Mouse (Mus musculus) left cerebral cortex, adult 11 months (tissue): ENCODE data around the gene Wdr72.

ENCODE experiments used
- DNase-seq: peaks from one replicate; pipeline ENCODE4 v3.0.0; 2022; ENCODE audit warnings: low spot score

Wdr72 gene

DNA sequence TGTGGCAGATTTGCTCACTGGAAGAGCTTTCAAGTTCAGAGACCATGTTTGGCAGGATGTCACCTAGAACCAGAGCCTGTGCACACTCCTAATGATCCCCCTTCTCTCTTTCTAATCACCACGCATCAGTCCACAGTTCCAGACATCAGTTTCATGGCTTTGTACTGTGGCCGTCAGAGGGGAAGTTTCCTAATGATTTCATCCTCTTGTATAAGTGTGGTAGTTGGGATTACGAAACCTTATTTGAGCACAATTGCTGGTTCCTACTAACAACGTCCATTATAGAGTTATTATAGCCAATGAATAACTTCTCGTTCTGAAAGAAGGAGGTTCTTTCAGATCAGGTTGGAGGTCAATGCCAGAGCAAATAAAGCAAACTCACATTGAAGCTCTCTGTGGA is 131.1 kb downstream of the Wdr72 start:
- DNase-seq: no peak

DNA sequence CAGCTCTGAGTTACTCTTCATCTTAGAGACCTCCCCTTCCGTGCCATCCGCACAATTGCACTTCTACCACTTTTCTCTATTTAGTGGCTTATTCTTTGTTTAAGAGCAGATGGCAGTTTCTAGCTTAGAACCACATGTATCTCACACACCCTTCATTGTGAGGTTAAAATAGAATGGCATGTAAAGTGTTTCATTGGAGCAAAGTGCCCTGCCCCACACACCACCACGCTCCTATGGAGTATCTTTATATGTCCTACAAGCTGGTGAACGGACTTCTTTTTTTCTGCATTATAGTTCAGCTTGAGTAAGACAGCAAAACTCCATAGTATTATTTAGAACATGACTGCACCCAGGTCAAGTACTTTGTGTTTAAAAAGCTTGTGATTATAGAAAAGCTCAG is 137.9 kb downstream of the Wdr72 start:
- DNase-seq: no peak

DNA sequence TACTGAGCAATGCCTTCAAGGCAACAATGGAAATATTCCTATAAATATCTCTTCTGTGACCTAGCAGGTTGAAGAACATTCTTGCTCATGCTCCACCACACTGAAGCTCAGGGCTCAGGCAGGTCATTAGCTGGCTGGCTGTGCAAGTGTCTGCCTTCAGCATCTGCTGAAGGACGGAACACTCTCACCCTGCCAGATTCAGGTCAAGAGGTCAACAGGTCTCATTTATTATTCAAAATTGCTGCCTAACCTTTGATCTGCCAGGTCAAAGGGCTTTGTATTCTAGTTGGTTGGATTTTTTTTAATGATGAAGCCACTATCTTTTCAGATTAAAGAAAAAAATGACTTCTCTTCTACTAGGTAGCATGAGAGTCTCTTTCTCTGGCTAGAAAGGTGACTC is 139.3 kb downstream of the Wdr72 start:
- DNase-seq: no peak

DNA sequence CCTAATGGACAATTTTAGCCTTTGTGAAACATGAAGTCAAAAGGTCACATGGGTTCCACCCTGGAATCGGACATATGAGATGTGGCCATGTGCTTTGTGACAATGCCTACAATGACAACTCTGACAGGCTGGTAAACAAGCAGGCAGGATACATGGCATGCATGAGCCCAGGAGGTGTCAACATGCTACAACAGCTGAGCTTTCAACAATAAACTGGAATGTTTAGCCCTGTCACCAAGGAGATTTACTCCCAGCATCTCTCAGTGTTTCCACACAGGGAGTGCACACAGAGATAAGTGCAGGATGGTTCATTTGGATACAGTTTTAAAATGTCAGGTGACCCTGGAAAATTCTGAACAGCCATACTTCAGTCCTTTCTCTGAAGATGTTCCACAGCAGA is 140.4 kb downstream of the Wdr72 start:
- no peak for DNase-seq

DNA sequence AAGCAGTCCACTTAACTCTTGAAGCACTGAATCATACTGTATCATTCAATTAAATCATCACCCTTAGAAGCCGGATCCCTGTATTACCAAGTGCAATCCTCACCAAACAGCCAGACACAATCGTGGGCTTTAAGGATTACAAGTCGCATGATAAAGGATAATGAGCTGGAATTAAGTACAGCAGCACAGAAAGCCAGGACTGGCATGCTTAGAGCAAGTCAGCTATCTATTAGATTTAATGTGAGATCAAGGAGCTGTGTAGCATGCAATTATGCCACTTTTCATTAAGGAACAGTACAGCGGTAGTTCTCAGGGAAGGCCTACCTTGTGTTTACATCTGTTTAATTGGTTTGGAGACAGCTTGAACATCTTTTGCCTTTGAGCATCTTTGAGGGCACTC is 148.2 kb downstream of the Wdr72 start:
- DNase-seq: no peak

DNA sequence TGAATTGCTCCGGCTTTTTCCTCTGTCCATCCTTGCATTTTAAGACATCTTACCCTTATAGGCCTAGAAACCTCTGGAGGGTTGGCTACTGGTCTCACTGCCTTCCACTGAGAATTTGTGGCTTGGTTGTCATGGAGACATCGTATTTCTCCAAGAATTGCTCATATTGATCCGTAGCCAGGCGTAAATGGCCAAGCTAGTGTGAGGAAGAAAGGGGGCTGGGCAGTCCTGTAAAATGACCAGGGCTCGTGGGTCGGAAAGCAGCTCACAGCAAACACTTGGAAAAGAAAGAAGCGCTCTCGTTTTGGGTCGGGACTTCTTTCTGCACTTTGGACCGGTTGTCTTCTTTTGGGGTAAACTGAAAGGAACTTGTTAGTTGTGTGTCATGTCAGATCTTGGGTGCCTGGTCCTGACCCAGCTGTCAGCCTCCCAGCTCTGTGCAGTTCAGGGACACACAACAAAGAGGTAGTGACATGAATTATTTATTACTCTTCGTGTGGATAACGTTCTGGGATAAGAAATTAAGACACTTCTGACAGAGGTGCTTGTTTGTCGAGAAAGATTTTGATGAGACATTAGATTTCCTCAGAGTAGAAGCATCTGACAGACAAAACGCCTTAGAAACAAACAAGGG is 167.7 kb downstream of the Wdr72 start:
- no peak for DNase-seq

DNA sequence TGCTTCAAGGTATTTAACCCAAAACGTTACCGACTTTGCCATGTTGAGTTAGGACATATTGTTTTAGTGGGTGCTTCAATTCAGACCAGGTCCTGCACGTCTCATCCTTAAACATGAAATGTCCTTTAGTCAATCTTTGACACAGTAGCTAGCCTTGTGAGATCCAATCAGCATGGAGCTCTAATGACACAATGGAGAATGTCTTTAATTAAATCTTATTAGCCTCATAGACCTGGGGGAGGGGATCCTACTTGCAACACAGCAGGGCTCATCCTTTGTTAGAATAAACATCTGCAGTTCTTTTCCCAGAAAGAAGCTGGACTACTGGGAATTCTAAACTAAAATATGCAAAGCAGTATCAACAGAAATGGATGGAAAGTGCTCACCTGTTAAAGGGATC is 171.9 kb downstream of the Wdr72 start:
- DNase-seq: no peak

DNA sequence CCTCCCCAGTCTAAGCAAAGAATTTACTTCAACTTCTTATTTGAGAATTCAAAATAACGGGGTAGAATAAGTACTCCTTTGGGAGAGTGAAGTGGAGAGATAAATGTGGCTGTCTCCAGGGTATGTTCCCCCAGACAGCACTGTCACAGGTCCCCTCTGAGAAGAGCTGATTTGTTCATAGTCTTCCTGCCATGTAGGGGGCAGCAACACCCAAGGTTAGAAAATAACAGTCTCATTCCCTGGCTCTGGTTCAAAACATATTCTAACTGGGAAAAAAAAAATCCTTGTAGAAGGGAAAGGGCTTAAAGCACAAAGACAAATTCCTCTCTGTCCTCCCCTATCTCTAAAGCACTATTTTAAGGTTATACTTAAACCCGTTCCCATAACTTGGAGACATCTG is 176.1 kb downstream of the Wdr72 start:
- no peak for DNase-seq

DNA sequence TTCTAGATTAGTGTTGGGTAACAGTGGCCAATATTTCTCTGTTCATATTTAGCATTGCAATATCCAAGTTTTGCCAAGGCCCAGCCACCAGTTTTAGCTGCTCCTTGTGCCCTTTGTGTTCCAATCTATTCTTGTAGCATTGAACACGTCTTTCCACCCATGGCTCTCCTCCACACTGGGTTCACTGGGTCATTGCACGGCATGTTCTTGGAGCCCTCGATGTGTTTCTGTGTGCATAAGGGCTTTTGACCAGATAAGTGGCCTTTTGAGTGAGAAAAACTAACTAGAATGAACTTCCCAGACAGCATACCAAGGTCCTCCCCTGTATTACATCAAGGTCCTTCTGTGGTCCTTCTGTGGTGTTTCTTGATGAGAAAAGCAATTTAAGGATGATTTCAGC is 184.3 kb downstream of the Wdr72 start:
- DNase-seq: no peak

DNA sequence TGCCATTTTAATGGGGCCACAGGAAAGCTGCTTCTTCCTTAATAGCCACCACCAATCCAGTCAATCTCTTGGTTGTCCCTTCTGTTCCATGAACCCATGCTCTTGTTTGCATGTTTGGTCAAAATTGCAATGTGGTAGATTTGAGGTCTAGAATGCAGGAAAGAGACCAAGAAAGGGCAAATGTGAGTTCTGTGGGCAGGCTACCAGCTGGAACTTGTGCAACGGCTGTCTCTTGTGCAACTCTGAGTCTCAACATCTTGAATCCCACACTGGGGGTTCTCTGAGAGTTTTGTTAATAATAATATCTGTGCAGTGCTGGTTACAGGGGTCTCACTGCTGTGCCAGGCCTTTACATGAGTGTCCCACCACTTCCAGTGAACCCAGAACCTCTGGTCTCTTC is 208.6 kb downstream of the Wdr72 start:
- DNase-seq: no peak

DNA sequence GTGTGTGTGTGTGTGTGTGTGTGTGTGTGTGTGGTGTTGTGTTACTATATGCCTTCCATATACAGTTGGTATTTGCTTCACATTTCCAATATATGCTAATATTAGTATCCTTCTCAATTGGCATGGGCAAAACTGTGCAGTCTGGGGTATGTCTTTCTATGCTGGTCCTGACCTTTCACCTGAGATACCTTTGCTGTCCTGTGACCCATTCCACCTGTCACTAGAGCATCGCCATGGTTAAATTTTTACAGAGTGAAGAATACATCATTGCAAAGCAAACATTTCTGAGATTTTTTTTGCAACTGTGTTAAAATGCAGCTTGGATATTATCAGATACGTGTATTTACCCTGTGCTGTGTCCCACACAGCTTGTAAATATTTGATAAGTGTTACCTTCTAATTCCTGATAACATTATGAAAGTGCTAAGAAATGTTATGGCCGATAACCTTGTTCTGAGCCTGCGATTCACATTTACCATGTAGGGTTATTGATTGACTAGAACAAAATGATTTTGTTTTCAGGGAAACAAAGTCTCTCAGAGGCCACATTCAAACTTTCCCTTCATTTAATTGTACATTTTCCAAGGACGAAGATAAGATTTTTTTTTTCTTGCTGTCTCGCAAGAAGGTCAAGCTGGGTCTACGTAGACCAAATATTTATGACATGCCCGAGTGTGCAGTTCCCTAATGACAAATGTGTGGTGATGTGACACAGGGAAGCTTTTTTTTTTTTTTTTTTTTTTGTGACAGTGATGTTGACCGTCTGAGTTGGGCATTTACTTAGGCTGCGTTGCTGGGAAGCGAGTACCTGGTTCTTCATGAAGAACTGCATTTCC is 214.2 kb downstream of the Wdr72 start:
- DNase-seq: no peak

DNA sequence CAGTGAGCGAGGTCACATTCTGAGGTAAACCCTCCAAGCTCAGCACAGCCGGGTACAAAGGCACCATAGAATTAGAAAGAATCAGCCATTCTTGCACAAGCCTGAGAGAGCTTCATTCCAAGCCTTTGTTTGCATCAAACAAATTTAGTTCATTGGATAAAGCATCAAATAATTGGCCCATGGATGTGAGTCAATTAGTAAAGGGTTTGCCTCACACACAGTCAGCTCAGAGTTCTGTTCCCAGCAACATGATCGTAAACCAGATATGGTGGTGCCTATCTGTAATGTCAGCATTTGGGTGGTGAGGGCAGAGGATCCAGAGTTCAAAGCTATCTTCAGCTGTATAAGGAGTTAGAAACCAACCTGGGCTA is 214.8 kb downstream of the Wdr72 start:
- DNase-seq: no peak

DNA sequence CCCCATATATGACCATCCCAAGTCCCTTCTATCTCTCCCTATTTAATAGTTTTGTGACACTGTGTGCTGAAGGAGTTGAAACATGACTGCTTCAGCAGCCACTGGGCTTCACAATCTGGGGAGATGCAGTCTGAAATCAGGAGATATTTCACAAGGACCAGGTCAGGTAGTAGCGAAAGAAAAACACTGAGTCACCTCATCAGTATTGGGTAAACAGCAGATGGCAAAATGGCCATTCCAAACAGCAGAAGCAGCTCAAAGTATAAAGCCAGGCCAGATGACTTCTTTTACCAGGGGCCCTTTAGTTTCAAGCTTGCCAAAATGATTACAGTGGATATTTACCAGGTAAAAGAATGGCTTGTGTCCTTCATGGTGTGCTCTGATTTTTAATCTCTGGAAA is 215.8 kb downstream of the Wdr72 start:
- no peak for DNase-seq

DNA sequence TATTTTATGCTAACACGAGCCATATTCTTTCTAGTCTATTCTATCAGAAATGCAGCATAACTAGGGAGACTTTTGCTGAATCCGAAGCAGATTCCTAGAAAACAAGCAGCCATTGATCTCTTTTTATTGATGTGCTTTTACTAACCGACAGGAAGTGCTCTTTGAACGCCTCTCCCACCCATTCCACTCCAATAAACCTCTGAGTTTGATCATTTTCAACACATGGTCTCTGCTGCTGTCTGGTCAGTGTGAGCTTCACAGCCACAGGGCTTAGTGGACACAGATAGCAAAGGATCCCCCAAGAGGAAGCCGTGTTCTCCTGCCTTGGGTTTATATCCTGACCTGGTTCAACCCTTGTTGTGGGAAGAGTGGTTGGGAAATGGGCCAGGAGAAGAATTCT is 218.7 kb downstream of the Wdr72 start:
- no peak for DNase-seq

DNA sequence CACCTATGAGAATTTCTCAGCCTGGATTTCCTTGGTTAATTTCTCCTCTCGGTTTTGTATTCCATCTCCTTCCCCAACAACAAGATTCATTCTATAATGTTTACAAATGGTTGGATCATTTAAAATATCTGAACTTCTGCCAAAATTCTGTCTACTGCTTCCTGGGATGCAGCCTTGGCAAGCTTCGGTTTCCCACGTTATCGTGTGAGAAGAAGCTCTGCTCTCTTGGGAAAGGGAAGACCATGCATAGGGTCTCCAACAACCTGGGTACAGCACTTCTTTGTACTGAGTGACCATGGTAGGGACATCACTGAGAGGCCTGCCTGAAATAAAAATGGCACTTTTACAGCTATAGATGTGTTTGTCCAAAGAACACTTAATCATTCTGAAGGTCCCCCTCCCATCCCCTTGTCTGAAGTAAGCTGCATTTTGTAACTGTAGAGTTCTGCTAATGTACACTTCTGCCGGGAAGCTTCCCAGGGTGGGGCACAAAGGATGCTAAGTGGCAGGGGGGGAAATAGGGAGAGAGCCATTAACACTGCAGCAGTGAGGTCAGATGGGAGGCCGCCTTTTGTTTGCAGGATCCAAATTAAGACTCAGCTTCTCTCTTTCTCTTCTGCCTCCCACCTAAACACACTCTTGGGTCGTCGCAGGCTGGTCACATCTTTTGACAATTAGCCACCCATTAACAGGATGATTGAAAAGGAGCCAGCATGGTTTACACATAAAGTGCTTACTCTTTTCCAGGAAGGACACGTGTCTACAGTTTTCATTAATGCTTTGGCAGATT is 220.7 kb downstream of the Wdr72 start:
- DNase-seq: no peak

DNA sequence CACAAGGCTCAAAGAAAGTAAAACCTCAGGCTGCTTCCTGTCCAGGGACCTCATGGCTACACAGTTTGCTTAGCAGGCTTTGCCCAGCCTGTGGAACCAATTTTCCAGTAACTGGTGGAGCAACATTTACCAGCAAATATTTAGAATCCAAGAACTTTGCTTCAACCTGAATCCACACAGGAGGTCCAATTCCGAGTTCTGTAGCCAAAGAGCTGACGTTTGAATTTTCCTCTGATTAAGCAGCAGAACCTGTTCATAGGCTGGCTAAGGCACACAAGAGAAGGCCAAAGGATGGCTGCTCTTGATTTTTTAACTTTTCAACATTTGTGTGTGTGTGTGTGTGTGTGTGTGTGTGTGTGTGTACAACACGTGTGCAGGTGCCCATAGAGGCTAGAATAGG is 222.2 kb downstream of the Wdr72 start:
- no peak for DNase-seq
